15 mouse cellular contexts compared by ENCODE assay signal in the genomic region with DNA sequence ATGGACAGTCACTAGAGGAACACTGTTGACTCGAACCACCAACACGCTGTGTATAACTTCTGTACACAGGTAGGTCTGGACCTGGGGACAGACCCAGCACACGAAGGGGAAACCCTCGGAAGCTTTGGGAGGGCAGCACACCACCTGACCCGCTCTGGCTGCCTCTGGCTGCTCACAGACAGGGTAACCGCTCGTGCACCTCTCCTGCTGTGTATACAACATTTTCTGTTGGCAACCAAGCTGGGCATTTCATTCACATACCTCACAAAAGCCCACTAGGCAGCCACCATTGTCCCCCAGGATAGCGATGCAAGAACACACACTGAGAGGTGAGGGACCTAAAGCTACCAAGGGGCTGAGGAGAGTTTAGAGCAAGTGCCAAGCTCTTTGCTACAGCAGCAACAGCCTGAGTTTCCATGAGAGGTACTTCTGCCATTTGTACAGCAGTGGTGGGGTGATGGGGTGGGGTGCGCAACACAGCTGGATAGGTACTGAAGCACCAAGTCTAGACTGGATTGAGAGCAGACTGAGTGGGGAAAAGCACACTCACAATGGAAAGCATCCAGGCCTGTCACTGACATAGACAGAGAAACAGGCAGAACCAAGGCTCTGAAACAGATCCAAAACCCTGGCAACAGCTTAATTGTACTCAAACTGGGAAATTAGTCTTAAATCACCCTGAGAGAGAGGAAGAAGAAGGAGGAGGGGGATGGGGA.
DNase-seq lines count a peak whose midpoint lies in the region; ATAC-seq and TF ChIP-seq lines count a peak whose summit lies in the region.
"Had no signal": no experiment of that assay in that cellular context is flagged by ENCODE, and none has a peak within 500 bp of the region (broad histone marks: within the 10 kb centered on the region; RNA-seq: fewer than 3 reads in every experiment).

No protein-coding gene starts in this region.

- no peak for TF ChIP-seq EP300 in lung, postnatal 0 days (IDR thresholded peaks at IDR 0.05)

- no peak overlapping the region for H3K9ac ChIP-seq in hindbrain, embryonic 13.5 days
- H3K9ac ChIP-seq in hindbrain, embryonic 12.5 days: no peak overlapping the region
- no peak overlapping the region for H3K9ac ChIP-seq in lung, postnatal 0 days (replicated peaks; ENCODE audit: low read depth)
- no peak overlapping the region for H3K9ac ChIP-seq in hindbrain, embryonic 16.5 days (ENCODE audit: low read depth, low read length)
- H3K9ac ChIP-seq: heart, embryonic 15.5 days; limb, embryonic 12.5 days; liver, embryonic 15.5 days; midbrain, embryonic 15.5 days had no signal

- no peak overlapping the region for H3K27ac ChIP-seq in hindbrain, embryonic 13.5 days
- H3K27ac ChIP-seq in hindbrain, embryonic 12.5 days: no peak overlapping the region
- no peak overlapping the region for H3K27ac ChIP-seq in lung, postnatal 0 days (ENCODE audit: low read length)
- no peak overlapping the region for H3K27ac ChIP-seq in hindbrain, embryonic 16.5 days (ENCODE audit: low read depth, low read length)
- H3K27ac ChIP-seq in small intestine, adult 2 months (ENCODE audit: insufficient read depth, low read depth, low read length): peak overlapping the region; percentile 14; the same call in 1 of the 2 replicates
- H3K27ac ChIP-seq: heart, embryonic 15.5 days; limb, embryonic 12.5 days; liver, embryonic 15.5 days; midbrain, embryonic 15.5 days had no signal

- no peaks in the 10 kb centered on the region for H3K27me3 ChIP-seq in hindbrain, embryonic 13.5 days
- H3K27me3 ChIP-seq in hindbrain, embryonic 12.5 days: no peaks in the 10 kb centered on the region
- no peaks in the 10 kb centered on the region for H3K27me3 ChIP-seq in lung, postnatal 0 days (replicated peaks; ENCODE audit: insufficient read depth, low read length)
- H3K27me3 ChIP-seq in hindbrain, embryonic 16.5 days (replicated peaks; ENCODE audit: control insufficient read depth, insufficient read depth, low read length): no peaks in the 10 kb centered on the region
- H3K27me3 ChIP-seq in small intestine, adult 2 months (ENCODE audit: control insufficient read depth, insufficient read depth, low read length): no peaks in the 10 kb centered on the region
- H3K27me3 ChIP-seq: heart, embryonic 15.5 days; limb, embryonic 12.5 days; liver, embryonic 15.5 days; midbrain, embryonic 15.5 days had no signal

- 62% methylated on average over 9 of the region's 9 CpGs for WGBS in hindbrain, embryonic 13.5 days
- WGBS in hindbrain, embryonic 12.5 days: 60% methylated on average over 9 of the region's 9 CpGs
- 76% methylated on average over 9 of the region's 9 CpGs for WGBS in lung, postnatal 0 days
- 43% methylated on average over 9 of the region's 9 CpGs for WGBS in hindbrain, embryonic 16.5 days
- WGBS in small intestine, adult 2 months: 58% methylated on average over 9 of the region's 9 CpGs

- TF ChIP-seq POLR2A in small intestine, adult 2 months (IDR thresholded peaks at IDR 0.05; ENCODE audit: low read depth, low read length): no peak

- H3K4me1 ChIP-seq in hindbrain, embryonic 13.5 days (replicated peaks): 0 out of 2 replicates have a peak, but pooled peaks cover 6% of the 10 kb centered on the region
- H3K4me1 ChIP-seq in hindbrain, embryonic 12.5 days: 0 out of 2 replicates have a peak, but pooled peaks cover 3% of the 10 kb centered on the region
- H3K4me1 ChIP-seq in lung, postnatal 0 days (ENCODE audit: insufficient read depth, low read depth, low read length): peaks cover 9% of the 10 kb centered on the region; the same call in 1 of the 2 replicates
- H3K4me1 ChIP-seq in hindbrain, embryonic 16.5 days (ENCODE audit: control insufficient read depth, insufficient read depth, low read depth, low read length): peaks cover 3% of the 10 kb centered on the region; the same call in 1 of the 2 replicates
- peaks cover 7% of the 10 kb centered on the region; the same call in 1 of the 2 replicates for H3K4me1 ChIP-seq in small intestine, adult 2 months (ENCODE audit: control insufficient read depth, insufficient read depth, insufficient read length, low read length)
- H3K4me1 ChIP-seq: limb, embryonic 12.5 days; liver, embryonic 15.5 days; midbrain, embryonic 15.5 days had no signal

- H3K4me3 ChIP-seq in hindbrain, embryonic 13.5 days: no peak overlapping the region
- no peak overlapping the region for H3K4me3 ChIP-seq in hindbrain, embryonic 12.5 days
- no peak overlapping the region for H3K4me3 ChIP-seq in lung, postnatal 0 days (ENCODE audit: low read depth, low read length)
- no peak overlapping the region for H3K4me3 ChIP-seq in hindbrain, embryonic 16.5 days (ENCODE audit: low read length)
- no peak overlapping the region for H3K4me3 ChIP-seq in small intestine, adult 2 months (ENCODE audit: low read depth, low read length)
- H3K4me3 ChIP-seq: erythroblast, embryonic 14.5 days; heart, embryonic 15.5 days; limb, embryonic 12.5 days; liver, embryonic 15.5 days; midbrain, embryonic 15.5 days had no signal

- DNase-seq in lung, postnatal 36 days: peak; percentile 40
- DNase-seq in lung, postnatal 0 days (ENCODE audit: low spot score): no peak
- DNase-seq in adipocyte (ENCODE audit: low spot score): no peak
- DNase-seq: cerebellum, postnatal 14 days; right cerebral cortex, postnatal 25 days; thymus, adult 18-20 months had no signal

- H3K4me2 ChIP-seq in hindbrain, embryonic 13.5 days: no peak overlapping the region
- H3K4me2 ChIP-seq in hindbrain, embryonic 12.5 days (replicated peaks): no peak overlapping the region
- no peak overlapping the region for H3K4me2 ChIP-seq in lung, postnatal 0 days (replicated peaks; ENCODE audit: low read depth, low read length)
- H3K4me2 ChIP-seq in hindbrain, embryonic 16.5 days (ENCODE audit: low read length): no peak overlapping the region
- H3K4me2 ChIP-seq: heart, embryonic 15.5 days; limb, embryonic 12.5 days; liver, embryonic 15.5 days; midbrain, embryonic 15.5 days had no signal

- H3K9me3 ChIP-seq in hindbrain, embryonic 13.5 days: no peaks in the 10 kb centered on the region
- H3K9me3 ChIP-seq in hindbrain, embryonic 12.5 days (replicated peaks): no peaks in the 10 kb centered on the region
- no peaks in the 10 kb centered on the region for H3K9me3 ChIP-seq in lung, postnatal 0 days (ENCODE audit: low read length)
- H3K9me3 ChIP-seq in hindbrain, embryonic 16.5 days (ENCODE audit: control insufficient read depth, low read length): no peaks in the 10 kb centered on the region
- H3K9me3 ChIP-seq: heart, embryonic 15.5 days; limb, embryonic 12.5 days; liver, embryonic 15.5 days; midbrain, embryonic 15.5 days had no signal

- peak; percentile 21; the same call in 1 of the 2 replicates for ATAC-seq in hindbrain, embryonic 13.5 days (ENCODE audit: low FRiP score)
- ATAC-seq in hindbrain, embryonic 12.5 days (ENCODE audit: low FRiP score): no peak; the same call in 1 of the 2 replicates
- no peak for ATAC-seq in lung, postnatal 0 days
- ATAC-seq in hindbrain, embryonic 16.5 days: peak; percentile 42; the same call in 1 of the 2 replicates
- ATAC-seq: midbrain, embryonic 15.5 days had no signal

- TF ChIP-seq CTCF in lung, postnatal 0 days (IDR thresholded peaks at IDR 0.05): no peak
- TF ChIP-seq CTCF in small intestine, adult 2 months (IDR thresholded peaks at IDR 0.05; ENCODE audit: extremely low read depth, insufficient read length, insufficient replicate concordance, low read depth, low read length): no peak

- H3K36me3 ChIP-seq in hindbrain, embryonic 13.5 days: peaks cover 4% of the 10 kb centered on the region; the same call in 1 of the 2 replicates
- no peaks in the 10 kb centered on the region for H3K36me3 ChIP-seq in hindbrain, embryonic 12.5 days
- no peaks in the 10 kb centered on the region for H3K36me3 ChIP-seq in lung, postnatal 0 days (ENCODE audit: insufficient read depth, low read length)
- no peaks in the 10 kb centered on the region for H3K36me3 ChIP-seq in hindbrain, embryonic 16.5 days (ENCODE audit: control insufficient read depth, insufficient read depth, low read length)
- H3K36me3 ChIP-seq in small intestine, adult 2 months (ENCODE audit: control insufficient read depth, insufficient read depth, low read length): 0 out of 2 replicates have a peak, but pooled peaks cover 1% of the 10 kb centered on the region
- H3K36me3 ChIP-seq: heart, embryonic 15.5 days; midbrain, embryonic 15.5 days had no signal

Comparison
In these comparisons a context has a peak if more than half of its experiments do, and no peak if none do; other contexts are left out.
1. ATAC-seq: peak in hindbrain, embryonic 13.5 days (single experiment) and hindbrain, embryonic 16.5 days (single experiment); none in hindbrain, embryonic 12.5 days (single experiment) and lung, postnatal 0 days (single experiment).